Comparison of ENCODE assay signal across 21 mouse cellular contexts in the genomic region with DNA sequence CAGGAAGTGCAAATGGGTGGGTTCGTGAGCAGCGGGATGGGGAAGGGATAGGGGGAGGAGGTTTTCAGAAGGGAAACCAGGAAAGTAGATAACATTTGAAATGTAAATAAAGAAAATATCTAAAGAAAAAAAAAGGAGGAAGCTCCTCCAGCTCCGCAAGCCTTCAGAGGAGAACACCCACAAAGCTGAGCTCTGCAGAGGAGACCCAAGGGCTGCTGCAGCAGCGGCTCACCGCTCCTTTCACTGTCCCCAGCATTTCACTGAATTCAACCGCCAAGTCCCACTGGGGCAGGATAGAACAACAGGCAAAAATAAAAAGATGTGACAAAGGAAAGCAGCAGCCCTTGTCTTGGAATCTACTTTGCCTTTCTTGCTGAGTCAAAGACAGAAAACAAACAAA.
"Had no signal": no experiment of that assay in that cellular context is flagged by ENCODE, and none has a peak within 500 bp of the region (broad histone marks: within the 10 kb centered on the region; RNA-seq: fewer than 3 reads in every experiment).

No protein-coding gene starts in this region.

- H3K9ac ChIP-seq: limb, embryonic 13.5 days; liver, embryonic 12.5 days; liver, embryonic 15.5 days; midbrain, embryonic 13.5 days; neural tube, embryonic 13.5 days; stomach, embryonic 15.5 days had no signal

- H3K9me3 ChIP-seq: limb, embryonic 10.5 days; limb, embryonic 13.5 days; liver, embryonic 12.5 days; liver, embryonic 15.5 days; midbrain, embryonic 10.5 days; midbrain, embryonic 13.5 days; neural tube, embryonic 13.5 days; stomach, embryonic 15.5 days had no signal

- H3K27ac ChIP-seq: layer of hippocampus, adult 2 months; limb, embryonic 10.5 days; limb, embryonic 13.5 days; liver, embryonic 12.5 days; liver, embryonic 15.5 days; midbrain, embryonic 10.5 days; midbrain, embryonic 13.5 days; neural tube, embryonic 13.5 days; stomach, embryonic 15.5 days had no signal

- H3K4me3 ChIP-seq: layer of hippocampus, adult 2 months; limb, embryonic 10.5 days; limb, embryonic 13.5 days; liver, embryonic 12.5 days; liver, embryonic 15.5 days; megakaryocyte, embryonic 14.5 days; midbrain, embryonic 10.5 days; midbrain, embryonic 13.5 days; myocyte; neural tube, embryonic 13.5 days; stomach, embryonic 15.5 days had no signal

- H3K27me3 ChIP-seq: limb, embryonic 13.5 days; liver, embryonic 12.5 days; liver, embryonic 15.5 days; megakaryocyte, embryonic 14.5 days; midbrain, embryonic 13.5 days; neural tube, embryonic 13.5 days; stomach, embryonic 15.5 days had no signal

- H3K36me3 ChIP-seq: neural tube, embryonic 13.5 days; stomach, embryonic 15.5 days had no signal

- ATAC-seq: liver, embryonic 12.5 days; midbrain, embryonic 13.5 days; midbrain, embryonic 16.5 days had no signal

- H3K4me1 ChIP-seq: limb, embryonic 13.5 days; liver, embryonic 15.5 days had no signal

- H3K4me2 ChIP-seq: limb, embryonic 13.5 days; liver, embryonic 12.5 days; liver, embryonic 15.5 days; midbrain, embryonic 13.5 days; neural tube, embryonic 13.5 days; stomach, embryonic 15.5 days had no signal

- DNase-seq: kidney, adult 8-10 months; kidney, postnatal 25 days; layer of hippocampus, adult 9-11 months; liver; lung, adult 2 months; retina, postnatal 1 day; right cerebral cortex, postnatal 25 days; spleen, adult 18-20 months; thymus, postnatal 25 days had no signal
